Mouse (Mus musculus): ENCODE measurements around the gene Ankrd33b. TPM values are rescaled to one million over a fixed set of nuclear protein-coding genes. Genes with fewer than 3 reads are reported as not detected.

The Ankrd33b gene
- polyA plus RNA-seq, 1 experiment, result 6.1 TPM

DNA sequence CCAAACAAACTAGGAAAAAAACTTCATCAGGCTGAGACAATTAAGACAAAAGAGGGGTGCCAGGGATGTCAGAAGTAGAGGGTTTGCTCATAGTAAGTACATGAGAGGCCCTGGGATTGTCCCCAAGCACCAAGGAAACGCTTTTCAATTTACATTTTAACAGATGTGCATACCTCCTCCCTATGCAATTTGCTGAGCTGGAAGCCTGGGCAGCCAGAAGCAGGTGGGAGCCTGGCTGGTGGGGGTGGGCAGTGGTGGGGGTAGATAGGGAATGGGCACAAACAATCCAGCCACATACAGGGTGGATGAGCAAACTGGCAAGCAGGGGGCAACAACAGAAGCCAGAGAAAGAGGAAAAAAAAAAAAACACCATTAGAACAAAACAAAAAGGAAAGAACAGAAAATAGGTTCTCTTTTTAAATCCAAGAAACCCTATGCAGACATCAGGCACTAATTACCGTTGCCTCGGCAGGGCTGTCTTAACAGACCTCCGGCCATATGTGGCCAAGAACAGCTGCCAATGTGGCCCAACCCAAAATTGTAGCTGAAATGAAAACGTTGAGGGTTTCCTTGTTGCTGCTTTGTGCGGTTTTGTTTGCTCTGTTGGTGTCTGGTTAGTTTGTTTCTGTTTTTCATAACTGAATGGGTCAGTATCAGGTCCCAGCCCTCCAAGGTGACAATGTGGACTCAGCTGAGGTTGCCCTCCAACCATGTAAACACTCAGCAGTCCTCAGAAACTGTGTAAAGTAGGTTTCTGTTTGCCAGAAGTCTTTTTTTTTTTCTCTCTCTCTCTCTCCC lies 49.2 kb downstream of the Ankrd33b start:
- H3K79me3 ChIP-seq (ENCODE audit: low read depth), result no peaks in the 10 kb centered on the region
- H3K4me3 ChIP-seq (ENCODE audit: insufficient read depth, poor library complexity, severe bottlenecking), result no peak overlapping the region
- no peak overlapping the region for H3ac ChIP-seq (ENCODE audit: control insufficient read depth, insufficient read length, low read depth)
- no peaks in the 10 kb centered on the region for H3K79me2 ChIP-seq (ENCODE audit: control insufficient read depth, insufficient read depth)
- H3K36me3 ChIP-seq (ENCODE audit: control insufficient read depth, insufficient read depth), result peaks cover 4% of the 10 kb centered on the region
- TF ChIP-seq CEBPB (IDR thresholded peaks at IDR 0.05; ENCODE audit: low read depth) (no peak), MYOD1 (IDR thresholded peaks at IDR 0.05; ENCODE audit: control insufficient read depth, insufficient read length, low read depth) (peak; percentile 77), MYOG (IDR thresholded peaks at IDR 0.05; ENCODE audit: control insufficient read depth, extremely low read depth, insufficient read length) (no peak), FOSL1 (IDR thresholded peaks at IDR 0.05; ENCODE audit: insufficient read depth, low read length, poor library complexity, severe bottlenecking) (no peak), MAX (IDR thresholded peaks at IDR 0.05) (no peak)
- no peaks in the 10 kb centered on the region for H3K27me3 ChIP-seq (ENCODE audit: control insufficient read depth, insufficient read depth, insufficient read length)

DNA sequence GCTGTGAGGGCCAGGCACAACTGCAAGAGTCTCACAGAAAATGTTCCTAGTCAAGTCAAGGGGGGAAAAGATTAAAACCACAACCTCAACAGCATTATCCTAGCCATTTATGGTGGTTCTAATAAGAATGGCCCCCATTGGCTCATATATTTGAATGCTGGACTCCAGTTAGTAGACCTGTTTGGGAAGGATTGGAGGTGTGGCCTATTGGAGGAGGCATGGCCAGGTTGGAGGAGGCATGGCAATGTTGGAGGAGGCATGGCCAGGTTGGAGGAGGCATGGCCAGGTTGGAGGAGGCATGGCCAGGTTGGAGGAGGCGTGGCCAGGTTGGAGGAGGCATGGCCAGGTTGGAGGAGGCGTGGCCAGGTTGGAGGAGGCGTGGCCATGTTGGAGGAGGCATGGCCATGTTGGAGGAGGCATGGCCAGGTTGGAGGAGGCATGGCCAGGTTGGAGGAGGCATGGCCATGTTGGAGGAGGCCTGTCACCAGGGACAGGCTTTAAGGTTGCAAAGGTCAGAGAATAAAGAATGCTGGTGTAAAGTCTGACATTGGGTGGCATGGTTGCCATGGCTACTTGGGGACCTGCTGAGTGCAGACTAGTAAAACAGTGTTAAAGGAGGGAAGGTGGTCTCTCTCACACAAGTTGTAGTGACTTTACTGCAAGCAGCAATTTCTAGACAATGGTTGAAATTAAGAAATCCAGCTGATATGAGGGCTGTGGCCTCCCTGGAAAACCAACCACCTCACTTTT lies 50.3 kb downstream of the Ankrd33b start:
- Histone ChIP-seq H3K79me3 (ENCODE audit: low read depth) (no peaks in the 10 kb centered on the region), H3K79me2 (ENCODE audit: control insufficient read depth, insufficient read depth) (no peaks in the 10 kb centered on the region), H3K27me3 (ENCODE audit: control insufficient read depth, insufficient read depth, insufficient read length) (no peaks in the 10 kb centered on the region), H3K4me3 (ENCODE audit: insufficient read depth, poor library complexity, severe bottlenecking) (no peak overlapping the region), H3K36me3 (ENCODE audit: control insufficient read depth, insufficient read depth) (no peaks in the 10 kb centered on the region), H3ac (ENCODE audit: control insufficient read depth, insufficient read length, low read depth) (no peak overlapping the region)
- TF ChIP-seq MYOD1 (IDR thresholded peaks at IDR 0.05; ENCODE audit: control insufficient read depth, insufficient read length, low read depth) (no peak), MYOG (IDR thresholded peaks at IDR 0.05; ENCODE audit: control insufficient read depth, extremely low read depth, insufficient read length) (no peak), FOSL1 (IDR thresholded peaks at IDR 0.05; ENCODE audit: insufficient read depth, low read length, poor library complexity, severe bottlenecking) (no peak), MAX (IDR thresholded peaks at IDR 0.05) (no peak), CTCF (IDR thresholded peaks at IDR 0.05; ENCODE audit: control insufficient read depth, insufficient read depth, insufficient read length) (no peak), CEBPB (IDR thresholded peaks at IDR 0.05; ENCODE audit: low read depth) (no peak), USF1 (IDR thresholded peaks at IDR 0.05; ENCODE audit: low read depth) (no peak)

GRCm38 (mm10) chr15:31315630-31316231 lies 51.8 kb downstream of the Ankrd33b start:
- Histone ChIP-seq H3K79me2 (ENCODE audit: control insufficient read depth, insufficient read depth) (no peaks in the 10 kb centered on the region), H3K36me3 (ENCODE audit: control insufficient read depth, insufficient read depth) (no peaks in the 10 kb centered on the region), H3K79me3 (ENCODE audit: low read depth) (no peaks in the 10 kb centered on the region), H3K27me3 (ENCODE audit: control insufficient read depth, insufficient read depth, insufficient read length) (no peaks in the 10 kb centered on the region), H3K4me3 (ENCODE audit: insufficient read depth, poor library complexity, severe bottlenecking) (no peak overlapping the region), H3ac (ENCODE audit: control insufficient read depth, insufficient read length, low read depth) (no peak overlapping the region)
- TF ChIP-seq MAX (IDR thresholded peaks at IDR 0.05) (no peak), CTCF (IDR thresholded peaks at IDR 0.05; ENCODE audit: control insufficient read depth, insufficient read depth, insufficient read length) (peak; percentile 61), CEBPB (IDR thresholded peaks at IDR 0.05; ENCODE audit: low read depth) (no peak)

GRCm38 (mm10) chr15:31312001-31312400 lies 55.5 kb downstream of the Ankrd33b start:
- Histone ChIP-seq H3K79me2 (ENCODE audit: control insufficient read depth, insufficient read depth) (no peaks in the 10 kb centered on the region), H3K4me3 (ENCODE audit: insufficient read depth, poor library complexity, severe bottlenecking) (no peak overlapping the region), H3K27me3 (ENCODE audit: control insufficient read depth, insufficient read depth, insufficient read length) (no peaks in the 10 kb centered on the region), H3K36me3 (ENCODE audit: control insufficient read depth, insufficient read depth) (no peaks in the 10 kb centered on the region), H3ac (ENCODE audit: control insufficient read depth, insufficient read length, low read depth) (no peak overlapping the region), H3K79me3 (ENCODE audit: low read depth) (no peaks in the 10 kb centered on the region)
- TF ChIP-seq FOSL1 (IDR thresholded peaks at IDR 0.05; ENCODE audit: insufficient read depth, low read length, poor library complexity, severe bottlenecking) (peak; percentile 34), MAX (IDR thresholded peaks at IDR 0.05) (no peak), MYOD1 (IDR thresholded peaks at IDR 0.05; ENCODE audit: control insufficient read depth, insufficient read length, low read depth) (peak; percentile 58)

DNA sequence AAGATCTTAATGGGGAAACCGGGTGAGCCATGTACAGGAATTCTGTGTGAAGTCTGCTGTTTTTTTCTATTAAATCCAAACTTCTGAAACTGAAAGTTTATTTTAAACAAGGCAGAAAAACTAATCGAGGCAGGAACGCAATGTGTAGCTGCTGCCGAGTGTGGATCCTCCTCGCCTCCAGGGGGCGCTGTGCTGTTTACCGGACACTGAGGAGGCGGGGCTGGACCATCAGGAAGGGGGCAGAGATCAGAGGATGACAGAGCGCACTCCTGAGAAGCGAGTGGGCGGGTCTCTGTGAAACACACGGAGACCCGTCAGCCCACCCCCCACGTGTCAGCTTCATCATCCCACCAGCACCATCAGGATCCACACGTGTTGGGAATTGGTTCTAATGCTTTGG lies 58.0 kb downstream of the Ankrd33b start:
- Histone ChIP-seq H3K27me3 (ENCODE audit: control insufficient read depth, insufficient read depth, insufficient read length) (no peaks in the 10 kb centered on the region), H3K36me3 (ENCODE audit: control insufficient read depth, insufficient read depth) (peaks cover 4% of the 10 kb centered on the region), H3ac (ENCODE audit: control insufficient read depth, insufficient read length, low read depth) (no peak overlapping the region), H3K79me2 (ENCODE audit: control insufficient read depth, insufficient read depth) (no peaks in the 10 kb centered on the region), H3K4me3 (ENCODE audit: insufficient read depth, poor library complexity, severe bottlenecking) (no peak overlapping the region), H3K79me3 (ENCODE audit: low read depth) (no peaks in the 10 kb centered on the region)
- peak; percentile 58 for TF ChIP-seq CTCF (IDR thresholded peaks at IDR 0.05; ENCODE audit: control insufficient read depth, insufficient read depth, insufficient read length)
- TF ChIP-seq MAX (IDR thresholded peaks at IDR 0.05), result no peak

DNA sequence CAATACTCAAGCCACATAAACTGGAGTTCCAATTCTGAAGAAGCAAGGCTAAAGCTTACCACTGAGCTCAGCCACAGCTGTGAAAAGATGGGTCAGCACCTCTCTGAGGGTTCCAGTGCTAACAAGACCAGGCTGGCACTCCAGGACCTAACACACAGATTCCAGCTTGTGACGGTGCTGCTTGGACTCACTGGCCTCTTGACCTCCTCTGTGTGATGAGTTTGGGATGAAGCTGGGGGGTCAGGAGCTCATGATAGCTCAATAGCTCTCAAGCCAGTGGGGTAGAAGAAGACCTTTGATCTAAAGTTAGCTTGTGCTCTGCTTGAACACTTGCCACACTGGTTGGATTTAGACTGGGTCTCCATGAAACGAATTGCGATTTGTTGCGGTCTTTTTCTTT lies 60.8 kb downstream of the Ankrd33b start:
- Histone ChIP-seq H3K27me3 (ENCODE audit: control insufficient read depth, insufficient read depth, insufficient read length) (no peaks in the 10 kb centered on the region), H3ac (ENCODE audit: control insufficient read depth, insufficient read length, low read depth) (no peak overlapping the region), H3K79me2 (ENCODE audit: control insufficient read depth, insufficient read depth) (no peaks in the 10 kb centered on the region), H3K36me3 (ENCODE audit: control insufficient read depth, insufficient read depth) (peaks cover 4% of the 10 kb centered on the region), H3K4me3 (ENCODE audit: insufficient read depth, poor library complexity, severe bottlenecking) (no peak overlapping the region), H3K79me3 (ENCODE audit: low read depth) (no peaks in the 10 kb centered on the region)
- TF ChIP-seq CTCF (IDR thresholded peaks at IDR 0.05; ENCODE audit: control insufficient read depth, insufficient read depth, insufficient read length), result no peak
